Mouse (Mus musculus): ENCODE data around the gene Hist1h2ap.

The Hist1h2ap gene

GRCm38 (mm10) chr13:21786189-21786898, 47.0 kb downstream of the Hist1h2ap start:
- Histone ChIP-seq H3K9me3 (ENCODE audit: low read length) (no peaks in the 10 kb centered on the region), H3K4me1 (replicated peaks; ENCODE audit: low read depth, low read length) (peaks cover 70% of the 10 kb centered on the region), H3K27me3 (ENCODE audit: insufficient read depth, low read length) (no peaks in the 10 kb centered on the region), H3K36me3 (ENCODE audit: insufficient read depth, low read length) (no peaks in the 10 kb centered on the region), H3K4me3 (replicated peaks; ENCODE audit: low read length) (peak overlapping the region; percentile 69)
- TF ChIP-seq CTCF (conservative IDR thresholded peaks at IDR 0.05; ENCODE audit: low read length) = no peak
- TF ChIP-seq NANOG (IDR thresholded peaks at IDR 0.05; ENCODE audit: borderline replicate concordance, low read length) = peak; percentile 26; the same call in 1 of the 2 replicates

GRCm38 (mm10) chr13:21784311-21784710, 49.0 kb downstream of the Hist1h2ap start:
- peaks cover 61% of the 10 kb centered on the region for H3K4me1 ChIP-seq (replicated peaks; ENCODE audit: low read depth, low read length)
- no peaks in the 10 kb centered on the region for H3K9me3 ChIP-seq (ENCODE audit: low read length)
- no peaks in the 10 kb centered on the region for H3K36me3 ChIP-seq (ENCODE audit: insufficient read depth, low read length)
- peak overlapping the region; percentile 73 for H3K4me3 ChIP-seq (replicated peaks; ENCODE audit: low read length)
- no peaks in the 10 kb centered on the region for H3K27me3 ChIP-seq (ENCODE audit: insufficient read depth, low read length)
- TF ChIP-seq CTCF (conservative IDR thresholded peaks at IDR 0.05; ENCODE audit: low read length) (no peak), NANOG (IDR thresholded peaks at IDR 0.05; ENCODE audit: borderline replicate concordance, low read length) (no peak), POU5F1 (IDR thresholded peaks at IDR 0.05; ENCODE audit: borderline replicate concordance, low read length) (no peak)

- Histone ChIP-seq H3K27me3 (ENCODE audit: insufficient read depth, low read length) (no peaks in the 10 kb centered on the region), H3K4me3 (replicated peaks; ENCODE audit: low read length) (peak overlapping the region; percentile 73), H3K9me3 (ENCODE audit: low read length) (no peaks in the 10 kb centered on the region), H3K36me3 (ENCODE audit: insufficient read depth, low read length) (no peaks in the 10 kb centered on the region), H3K4me1 (replicated peaks; ENCODE audit: low read depth, low read length) (peaks cover 58% of the 10 kb centered on the region)
- peak; percentile 42; the same call in 1 of the 2 replicates for TF ChIP-seq NANOG (IDR thresholded peaks at IDR 0.05; ENCODE audit: borderline replicate concordance, low read length)
- TF ChIP-seq POU5F1 (IDR thresholded peaks at IDR 0.05; ENCODE audit: borderline replicate concordance, low read length) = no peak
- TF ChIP-seq CTCF (conservative IDR thresholded peaks at IDR 0.05; ENCODE audit: low read length) = no peak
Measured at GRCm38 (mm10) chr13:21783734-21784161, 49.6 kb downstream of the Hist1h2ap start.

GRCm38 (mm10) chr13:21783255-21783617, 50.1 kb downstream of the Hist1h2ap start, which contains the start of gene Hist1h3i:
TSS of gene Hist1h3i (minus strand) at chr13:21783370.
- TF ChIP-seq CTCF (conservative IDR thresholded peaks at IDR 0.05; ENCODE audit: low read length) (no peak), POU5F1 (IDR thresholded peaks at IDR 0.05; ENCODE audit: borderline replicate concordance, low read length) (no peak), NANOG (IDR thresholded peaks at IDR 0.05; ENCODE audit: borderline replicate concordance, low read length) (no peak)
- H3K4me1 ChIP-seq (replicated peaks; ENCODE audit: low read depth, low read length) = peaks cover 58% of the 10 kb centered on the region
- no peaks in the 10 kb centered on the region for H3K27me3 ChIP-seq (ENCODE audit: insufficient read depth, low read length)
- no peaks in the 10 kb centered on the region for H3K9me3 ChIP-seq (ENCODE audit: low read length)
- H3K4me3 ChIP-seq (replicated peaks; ENCODE audit: low read length) = peak within 1 kb of the TSS; percentile 73
- H3K36me3 ChIP-seq (ENCODE audit: insufficient read depth, low read length) = no peaks in the 10 kb centered on the region
